Mouse (Mus musculus): ENCODE data around the gene Hoxb5. TPM values are rescaled to one million over a fixed set of nuclear protein-coding genes. Genes with fewer than 3 reads are reported as not detected.

Hoxb5 gene
- total RNA-seq, 2 experiments from 2014 or later = 0.52 to 0.61 TPM

- DNase-seq = no peak
- intact Hi-C loops (cut with DNase I) = no loop called here
These were observed 44.6 kb downstream of the Hoxb5 start for GRCm38 (mm10) chr11:96347717-96348116.

GRCm38 (mm10) chr11:96348141-96348928 lies 45.2 kb downstream of the Hoxb5 start:
- intact Hi-C loops (cut with DNase I) = no loop called here
- DNase-seq = no peak

GRCm38 (mm10) chr11:96348988-96349387 lies 45.9 kb downstream of the Hoxb5 start:
- intact Hi-C loops (cut with DNase I) = no loop called here
- no peak for DNase-seq

DNA sequence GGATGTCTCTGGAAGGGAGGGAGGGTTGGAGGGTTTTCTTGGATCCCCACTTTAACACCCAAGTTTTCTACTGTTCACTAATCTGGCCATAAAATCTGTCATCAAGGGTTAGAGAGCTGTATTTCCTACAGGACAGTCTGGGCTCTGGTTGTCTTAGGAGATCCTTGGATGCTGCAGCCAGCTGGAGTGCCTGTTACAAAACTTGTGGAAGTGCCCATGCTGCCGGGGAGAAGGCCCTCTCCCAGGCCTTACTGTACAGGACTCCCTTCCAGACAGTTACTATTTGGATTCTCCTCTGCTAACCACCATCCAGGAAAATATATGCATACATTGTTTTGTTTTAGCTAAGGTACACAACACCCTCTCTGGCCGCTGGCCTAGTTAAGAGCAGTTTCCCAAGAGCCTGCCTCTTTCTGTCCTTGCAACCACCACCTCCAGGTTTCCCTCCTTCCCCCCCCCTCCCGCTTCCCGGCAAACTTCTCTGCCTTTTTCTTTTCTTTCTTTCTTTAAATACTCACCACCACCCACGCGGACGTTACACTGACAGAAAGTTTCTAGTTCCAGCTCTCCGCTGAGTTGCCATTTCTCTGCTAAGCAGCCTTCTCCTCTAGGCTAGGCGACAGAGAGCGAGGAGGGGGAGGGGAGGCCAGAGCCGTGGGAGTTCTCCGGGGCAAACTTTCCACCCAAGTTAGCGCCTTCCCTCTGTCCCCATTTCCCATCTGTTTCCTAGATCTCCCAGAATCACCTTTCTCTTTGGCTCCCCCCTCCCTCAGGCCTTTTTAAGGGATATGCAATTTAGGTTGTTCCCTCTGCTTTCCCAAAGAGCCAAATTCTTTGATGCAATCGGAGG lies 46.6 kb downstream of the Hoxb5 start:
- intact Hi-C loops (cut with DNase I) = no loop called here
- no peak for DNase-seq

DNA sequence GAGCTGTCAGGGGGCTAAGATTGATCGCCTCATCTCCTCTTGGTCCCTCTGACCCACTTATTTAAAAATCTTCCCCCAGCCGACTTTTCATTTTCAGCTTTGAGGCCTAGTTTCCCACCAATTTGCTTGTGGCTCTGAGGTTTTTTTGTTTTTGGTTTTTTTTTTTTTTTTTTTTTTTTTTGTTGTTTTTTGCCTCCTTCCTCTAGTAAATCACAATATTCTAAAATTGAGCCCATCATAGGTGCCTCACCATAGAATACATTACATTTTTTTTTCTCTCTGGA lies 47.1 kb downstream of the Hoxb5 start, which contains the start of gene Hoxb2:
Hoxb2 (plus strand) TSS at position 185 of the 284 bp plus-strand sequence.
- DNase-seq = no peak
- intact Hi-C loops (cut with DNase I) = no loop called here

GRCm38 (mm10) chr11:96350791-96351190 lies 47.7 kb downstream of the Hoxb5 start:
- DNase-seq = no peak
- intact Hi-C loops (cut with DNase I) = no loop called here

DNA sequence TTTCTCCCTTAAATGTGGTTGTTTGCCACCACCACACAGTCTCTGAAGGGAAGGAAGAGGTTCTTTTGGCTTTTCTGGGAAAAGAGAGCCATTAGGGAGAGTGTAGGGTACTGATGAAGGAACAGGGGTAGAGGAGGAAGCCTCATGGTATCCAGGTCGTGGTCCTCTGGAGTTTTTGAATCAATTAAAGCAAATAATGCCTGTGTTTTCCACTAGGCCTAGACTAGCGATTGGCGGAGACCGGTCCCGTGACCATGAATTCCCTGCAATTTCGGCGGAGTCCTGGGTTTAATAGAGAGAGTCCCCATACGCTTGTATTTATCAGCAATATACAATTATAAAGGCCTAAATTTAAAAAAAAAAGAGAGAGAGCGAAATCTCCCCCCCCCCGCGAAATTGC lies 48.2 kb downstream of the Hoxb5 start:
- intact Hi-C loops (cut with DNase I) = no loop called here
- no peak for DNase-seq

DNA sequence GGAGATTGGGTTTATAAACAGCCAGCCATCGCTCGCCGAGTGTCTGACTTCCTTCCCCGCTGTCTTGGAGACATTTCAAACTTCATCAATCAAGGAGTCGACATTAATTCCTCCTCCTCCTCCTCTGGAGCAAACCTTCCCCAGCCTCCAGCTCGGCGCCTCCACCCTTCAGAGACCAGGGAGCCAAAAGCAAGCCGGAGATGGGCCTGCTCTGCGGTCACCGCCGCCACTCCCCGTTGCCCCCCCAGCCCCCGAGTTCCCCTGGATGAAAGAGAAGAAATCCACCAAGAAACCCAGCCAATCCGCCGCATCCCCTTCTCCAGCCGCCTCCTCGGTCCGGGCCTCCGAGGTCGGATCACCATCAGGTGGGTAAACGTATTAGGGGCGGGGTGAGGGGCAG lies 48.7 kb downstream of the Hoxb5 start:
- intact Hi-C loops (cut with DNase I) = no loop called here

DNA sequence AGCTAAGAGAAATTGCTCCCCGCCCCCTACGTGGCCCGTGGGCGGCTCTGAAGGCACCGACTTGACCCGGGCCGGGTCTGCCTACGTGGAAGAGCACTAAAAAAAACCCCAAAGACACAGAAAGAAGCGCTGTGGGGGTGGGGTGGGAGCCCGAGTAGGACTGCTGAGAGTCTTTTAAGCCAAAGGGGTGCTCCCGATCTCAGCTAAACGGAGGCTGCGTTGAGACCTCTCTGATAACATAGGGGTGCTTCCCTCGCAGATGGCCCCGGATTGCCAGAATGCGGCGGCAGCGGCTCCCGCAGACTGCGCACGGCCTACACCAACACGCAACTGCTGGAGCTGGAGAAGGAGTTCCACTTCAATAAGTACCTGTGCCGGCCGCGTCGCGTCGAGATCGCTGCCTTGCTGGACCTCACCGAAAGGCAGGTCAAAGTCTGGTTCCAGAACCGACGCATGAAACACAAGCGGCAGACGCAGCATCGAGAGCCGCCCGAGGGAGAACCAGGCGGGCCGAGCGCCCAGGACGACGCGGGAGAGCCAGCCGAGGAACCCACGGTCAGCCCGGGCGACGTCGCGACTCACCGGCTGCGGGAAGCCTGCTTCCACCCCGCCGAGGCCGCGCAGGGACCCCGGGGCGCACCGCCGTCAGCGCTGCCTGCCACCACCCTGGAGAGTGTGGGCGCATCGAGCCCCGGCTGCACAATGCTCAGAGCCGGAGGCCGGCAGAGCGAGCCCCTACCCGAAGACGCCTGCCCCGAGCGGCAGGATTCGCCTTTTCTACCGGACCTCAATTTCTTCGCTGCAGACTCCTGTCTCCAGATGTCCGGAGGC lies 49.8 kb downstream of the Hoxb5 start:
- intact Hi-C loops (cut with DNase I) = no loop called here
- DNase-seq = peak in 1 of 2 experiments; percentile 29

More for the DNA sequence above, 48.7 kb downstream of the Hoxb5 start:
- DNase-seq = no peak

DNA sequence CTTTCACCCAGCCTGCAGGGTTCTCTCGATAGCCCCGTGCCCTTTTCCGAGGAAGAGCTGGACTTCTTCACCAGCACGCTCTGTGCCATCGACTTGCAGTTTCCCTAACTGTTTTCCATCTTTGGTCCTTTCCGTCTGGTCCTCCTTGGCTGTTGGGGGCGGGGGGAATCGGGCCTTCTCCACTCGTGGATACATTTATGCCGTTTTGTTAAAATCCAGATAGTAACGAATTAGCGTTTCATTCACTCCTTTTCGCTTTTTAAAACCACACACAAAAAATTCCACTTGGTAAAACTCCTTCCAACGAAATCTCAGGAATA lies 50.3 kb downstream of the Hoxb5 start:
- intact Hi-C loops (cut with DNase I) = no loop called here
- no peak for DNase-seq

- intact Hi-C loops (cut with DNase I) = no loop called here
- DNase-seq = no peak
These were observed 50.8 kb downstream of the Hoxb5 start for GRCm38 (mm10) chr11:96353939-96354338.

- intact Hi-C loops (cut with DNase I) = no loop called here
- no peak for DNase-seq
These were observed 51.2 kb downstream of the Hoxb5 start for GRCm38 (mm10) chr11:96354376-96354775.

GRCm38 (mm10) chr11:96354801-96355311 lies 51.7 kb downstream of the Hoxb5 start:
- no peak for DNase-seq
- intact Hi-C loops (cut with DNase I) = no loop called here

Small RNAs within 50 kb of the gene (microRNA-seq; reads per million reads assigned to microRNA genes)
- gene Mir10a = 6,270 to 8,601 reads per million in 2 experiments
- 3.2 to 5.9 reads per million in 2 experiments for gene Mir196a-1

Other genes with a start within 250 kb of the Hoxb5 start
- gene Ube2z, start 237.9 kb upstream of the Hoxb5 start, total RNA-seq (2021) = 10 to 100 TPM; 14.5 to 15.4 TPM
- gene Atp5g1, start 227.7 kb upstream of the Hoxb5 start, total RNA-seq (2021) = 1,000 to 10,000 TPM; 1,399 to 1,465 TPM
- gene Calcoco2, start 191.4 kb upstream of the Hoxb5 start, total RNA-seq (2021) = not detected
- not detected for gene Ttll6, start 169.6 kb upstream of the Hoxb5 start, total RNA-seq (2021)
- not detected for gene Hoxb13, start 109.0 kb upstream of the Hoxb5 start, total RNA-seq (2021)
- gene Hoxb9, start 31.9 kb upstream of the Hoxb5 start, total RNA-seq (2021) = under 1 TPM in 1 of 2 experiments, not detected in 1; 0.10 TPM
- gene Hoxb8, start 21.4 kb upstream of the Hoxb5 start, total RNA-seq (2021) = under 1 TPM; 0.15 TPM
- gene Hoxb7, start 16.7 kb upstream of the Hoxb5 start, total RNA-seq (2021) = under 1 TPM; 0.39 to 0.41 TPM
- under 1 TPM; 0.38 to 0.54 TPM for gene Hoxb6, start 10.9 kb upstream of the Hoxb5 start, total RNA-seq (2021)
- gene Hoxb4, start 14.9 kb downstream of the Hoxb5 start, total RNA-seq (2021) = under 1 TPM; 0.23 to 0.54 TPM
- gene Hoxb3, start 20.0 kb downstream of the Hoxb5 start, total RNA-seq (2021) = under 1 TPM; 0.38 to 0.54 TPM
- gene Hoxb2, start 47.2 kb downstream of the Hoxb5 start, total RNA-seq (2021) = under 1 TPM in 1 of 2 experiments, not detected in 1; 0.12 TPM
- not detected for gene Hoxb1, start 62.4 kb downstream of the Hoxb5 start, total RNA-seq (2021)
- gene Skap1, start 161.3 kb downstream of the Hoxb5 start, total RNA-seq (2021) = 1 to 10 TPM in 1 of 2 experiments, not detected in 1; 1.6 TPM